Mouse (Mus musculus) stomach, postnatal 0 days (tissue): Measurements from ENCODE around the gene Syk.

Experiments used
- CTCF ChIP-seq: IDR thresholded peaks from 2 replicates; pipeline ENCODE4 v1.5.1; 2016; ENCODE audit warnings: antibody characterized with exemption, low read depth, mild to moderate bottlenecking, moderate library complexity
- EP300 ChIP-seq: optimal IDR thresholded peaks from 2 replicates; pipeline ENCODE3; 2016; ENCODE audit warnings: antibody characterized with exemption

GRCm38 (mm10) chr13:52561367-52562165 lies 21.4 kb upstream of the Syk start:
- TF ChIP-seq CTCF (no peak), EP300 (no peak)
